Mouse (Mus musculus) heart, embryonic 15.5 days (tissue): ENCODE results near the gene Mvp. TPM values are rescaled to one million over a fixed set of nuclear protein-coding genes. Genes with fewer than 3 reads are reported as not detected.
A peak's percentile ranks its signal among the peaks of the same experiment; 100 is the strongest.

Experiments
- ATAC-seq: fragments of 200-750 bp; cut with Nextera tagmentation; replicated peaks from 2 replicates; pipeline ENCODE4 v1.8.0; 2017; ENCODE audit warnings: low read depth, moderate TSS enrichment; ENCODE audit not compliant: insufficient number of reproducible peaks, insufficient read depth, low FRiP score
- H3K27ac ChIP-seq: fragments of 300-500 bp; sonication (generic); 2 replicates; pipeline ENCODE4 v1.5.1; 2015; ENCODE audit warnings: mild to moderate bottlenecking, inconsistent platforms
- H3K27me3 ChIP-seq: fragments of 300-500 bp; sonication (generic); 2 replicates; pipeline ENCODE4 v1.6.1; 2015; ENCODE audit warnings: inconsistent platforms
- H3K36me3 ChIP-seq: fragments of 300-500 bp; sonication (generic); 2 replicates; pipeline ENCODE4 v1.6.1; 2015; ENCODE audit warnings: mild to moderate bottlenecking, inconsistent platforms
- H3K4me1 ChIP-seq: fragments of 300-500 bp; sonication (generic); replicated peaks from 2 replicates; pipeline ENCODE4 v1.6.1; 2015; ENCODE audit warnings: inconsistent platforms
- H3K4me2 ChIP-seq: fragments of 300-500 bp; sonication (generic); 2 replicates; pipeline ENCODE4 v1.6.1; 2015; ENCODE audit warnings: inconsistent platforms, mild to moderate bottlenecking, moderate library complexity
- H3K4me3 ChIP-seq: fragments of 300-500 bp; sonication (generic); 2 replicates; pipeline ENCODE4 v1.5.1; 2015; ENCODE audit warnings: mild to moderate bottlenecking, inconsistent platforms
- H3K9ac ChIP-seq: fragments of 300-500 bp; sonication (generic); 2 replicates; pipeline ENCODE4 v1.6.1; 2015; ENCODE audit warnings: mild to moderate bottlenecking, inconsistent platforms
- H3K9me3 ChIP-seq: fragments of 300-500 bp; sonication (generic); replicated peaks from 2 replicates; pipeline ENCODE4 v1.6.1; 2016; ENCODE audit warnings: inconsistent platforms
- WGBS: fragments of 180-500 bp; shearing (Covaris S2); methylation state at CpG from one replicate; pipeline ENCODE4 v1.1.7; 2015; ENCODE audit warnings: mixed read lengths; 5-methylcytosine and 5-hydroxymethylcytosine counted together
- polyA plus RNA-seq: library from polyadenylated mRNA; unstranded; fragments of >200 nt; fragmentation: Nextera tagmentation; extraction: Ambion mirVana; gene quantifications from 2 replicates; pipeline ENCODE4 v1.2.1, GENCODE M21; 2015

Gene Mvp
- polyA plus RNA-seq, 1 experiment from 2014 or later, result 14.5 TPM

DNA sequence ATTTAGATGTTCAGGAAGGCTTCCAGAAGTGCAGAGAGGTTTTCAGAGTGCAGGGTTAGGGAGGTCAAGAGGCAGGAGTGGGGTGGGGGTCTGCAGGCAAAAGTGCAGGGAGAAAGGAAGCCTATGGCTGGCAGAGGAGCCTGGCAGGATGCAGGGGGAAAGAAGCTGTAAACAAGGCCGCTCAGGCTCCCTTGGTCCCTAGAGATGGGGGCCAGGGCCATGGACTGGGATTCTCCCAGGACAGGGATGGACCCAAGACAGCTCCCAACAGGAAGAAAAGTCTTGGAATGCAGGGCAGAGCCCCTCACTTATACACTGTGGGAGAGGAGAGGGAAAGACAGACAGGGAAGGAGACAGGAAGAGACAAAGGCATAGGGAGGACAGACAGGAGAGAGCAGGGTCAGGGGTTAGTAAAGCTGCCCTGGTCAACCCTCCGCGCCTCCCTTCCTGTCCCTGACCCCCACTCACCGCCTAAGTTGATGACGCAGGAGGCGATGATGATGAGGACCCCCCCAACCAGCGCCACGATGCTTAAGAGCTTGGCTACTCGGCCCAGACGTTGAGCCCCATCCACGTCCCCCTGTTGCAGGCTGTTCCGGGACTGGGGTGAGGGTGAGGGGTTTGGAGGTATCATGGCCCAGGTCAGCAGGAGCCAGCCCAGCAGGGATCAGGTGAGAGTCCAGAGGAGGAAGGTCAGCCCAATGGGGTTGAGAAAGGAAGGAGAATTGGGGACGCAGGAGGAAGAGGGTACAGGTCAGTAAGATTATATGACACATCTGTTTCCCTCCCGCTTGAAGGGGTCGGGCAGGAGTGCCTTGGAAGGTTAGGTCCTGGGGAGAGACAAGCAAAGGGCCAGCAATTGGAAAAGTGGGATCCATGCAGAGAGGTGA is 4.2 kb upstream of the Mvp start:
- Histone ChIP-seq H3K4me3 (no peak overlapping the region), H3K9me3 (no peaks in the 10 kb centered on the region), H3K27ac (peak overlapping the region; percentile 99; the same call in 1 of the 2 replicates), H3K9ac (no peak overlapping the region), H3K27me3 (no peaks in the 10 kb centered on the region), H3K4me1 (peaks cover 76% of the 10 kb centered on the region), H3K36me3 (peaks cover 21% of the 10 kb centered on the region), H3K4me2 (no peak overlapping the region)
- WGBS, result 81% methylated on average over 15 of the region's 15 CpGs
- no peak for ATAC-seq

DNA sequence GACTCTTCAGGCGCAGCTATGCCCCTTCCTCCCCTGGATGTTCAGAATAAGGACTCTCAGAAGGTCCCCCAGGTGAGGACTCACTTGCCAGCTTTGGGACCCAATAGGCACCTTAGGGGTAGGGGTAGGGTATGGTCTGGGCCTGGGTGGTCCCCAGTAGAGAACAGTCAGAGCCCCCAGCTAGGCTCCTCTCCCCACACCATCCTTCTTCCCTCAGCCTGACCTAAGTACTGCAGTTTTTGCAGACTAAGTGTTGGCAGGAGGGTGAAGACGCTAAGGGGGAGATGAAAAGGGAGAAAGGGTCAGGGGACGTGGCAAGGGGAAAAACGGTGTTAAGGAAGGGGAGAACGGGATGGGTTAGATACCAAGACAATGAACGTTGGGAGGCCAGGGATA is 3.5 kb upstream of the Mvp start:
- Histone ChIP-seq H3K9ac (no peak overlapping the region), H3K4me3 (no peak overlapping the region)

DNA sequence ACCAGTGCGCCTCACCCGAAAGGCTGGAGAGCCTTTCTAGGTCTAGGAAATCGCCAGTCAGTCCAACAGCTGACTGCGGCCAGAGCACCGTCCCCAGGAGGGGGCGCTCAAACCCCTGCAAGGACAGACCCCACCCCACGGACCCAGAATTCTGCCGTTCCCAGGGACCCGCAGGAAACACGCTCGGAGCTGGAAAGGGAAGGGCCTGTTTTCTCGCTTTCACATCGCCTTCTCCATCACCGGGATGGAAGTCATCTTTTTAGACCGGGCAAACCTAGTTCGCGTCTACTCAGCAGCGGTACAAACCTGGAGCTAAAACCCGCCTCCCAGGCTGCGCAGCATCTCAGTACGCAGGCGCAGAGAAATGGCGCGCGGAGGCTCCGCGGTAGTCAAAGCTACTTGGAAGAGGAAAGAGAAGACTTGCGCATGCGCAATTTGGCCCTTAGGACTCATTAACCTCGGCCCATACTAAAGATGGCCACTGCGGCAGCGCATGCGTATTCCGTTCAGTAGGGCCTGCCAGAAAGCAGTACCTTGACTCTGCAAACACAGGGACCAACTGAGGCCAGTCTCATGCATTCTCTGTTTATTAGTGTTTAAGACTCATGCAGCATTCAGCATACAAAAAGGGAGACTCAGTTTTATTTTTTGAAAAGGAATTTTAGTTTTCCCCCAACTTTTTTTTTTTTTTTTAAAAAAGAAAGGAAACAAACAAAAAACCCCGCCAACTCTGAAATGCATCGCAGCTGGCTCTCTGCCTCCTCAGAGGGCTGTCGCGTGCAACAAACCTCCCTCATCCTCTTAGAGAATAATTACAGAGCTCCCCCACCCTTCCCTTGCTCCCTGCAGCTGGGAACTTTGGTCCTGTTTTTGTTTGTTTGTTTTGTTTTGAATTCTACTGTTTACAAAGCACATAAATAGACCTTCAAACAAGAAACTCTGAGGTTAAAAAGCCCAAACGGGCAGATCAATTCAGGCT is 2.8 kb upstream of the Mvp start, which contains the start of gene Pagr1a:
Gene Pagr1a, minus strand, starts transcription at position 382 of the 979 bp plus-strand sequence.
- peak within 1 kb of the TSS; percentile 77 for H3K4me3 ChIP-seq
- H3K36me3 ChIP-seq, result peaks cover 14% of the 10 kb centered on the region; the same call in 1 of the 2 replicates
- peaks cover 68% of the 10 kb centered on the region for H3K4me1 ChIP-seq
- peak within 1 kb of the TSS; percentile 99 for H3K27ac ChIP-seq
- WGBS, result 4% methylated on average over 39 of the region's 39 CpGs
- ATAC-seq, result peak; percentile 79
- H3K9me3 ChIP-seq, result no peaks in the 10 kb centered on the region
- peak within 1 kb of the TSS; percentile 88 for H3K4me2 ChIP-seq
- H3K27me3 ChIP-seq, result no peaks in the 10 kb centered on the region
- H3K9ac ChIP-seq, result peak within 1 kb of the TSS; percentile 93

More for the DNA sequence above, 3.5 kb upstream of the Mvp start:
- Histone ChIP-seq H3K27me3 (no peaks in the 10 kb centered on the region), H3K4me1 (peaks cover 75% of the 10 kb centered on the region), H3K27ac (peak overlapping the region; percentile 99), H3K4me2 (no peak overlapping the region), H3K9me3 (no peaks in the 10 kb centered on the region), H3K36me3 (peaks cover 17% of the 10 kb centered on the region)
- ATAC-seq, result no peak
- 39% methylated on average over 6 of the region's 6 CpGs for WGBS

DNA sequence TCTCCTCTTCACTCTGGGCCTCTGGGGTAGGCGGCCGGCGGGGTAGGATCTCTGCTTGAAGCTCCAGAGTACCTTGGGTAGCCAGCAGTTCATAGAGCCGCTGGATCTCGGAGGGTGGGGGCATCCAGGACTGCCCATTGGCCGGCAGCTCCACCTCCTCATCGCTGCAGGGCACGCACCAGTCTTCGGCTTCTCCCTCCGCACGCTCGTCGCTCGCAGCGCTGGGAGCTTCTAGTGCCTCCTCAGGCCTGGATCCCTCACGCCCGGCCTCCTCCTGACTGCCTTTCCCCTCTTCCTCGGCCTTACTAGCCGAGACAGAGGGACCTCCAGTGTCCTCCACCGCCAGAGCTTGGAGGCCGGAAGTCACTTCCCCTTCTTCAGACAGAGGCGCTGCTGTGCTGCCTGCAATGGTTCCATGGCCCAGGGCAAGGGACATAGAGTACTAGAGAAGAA is 2.1 kb upstream of the Mvp start:
- H3K4me1 ChIP-seq, result peaks cover 61% of the 10 kb centered on the region
- peak overlapping the region; percentile 88 for H3K4me2 ChIP-seq
- H3K9me3 ChIP-seq, result no peaks in the 10 kb centered on the region
- ATAC-seq, result peak; percentile 54
- peaks cover 11% of the 10 kb centered on the region; the same call in 1 of the 2 replicates for H3K36me3 ChIP-seq
- H3K27ac ChIP-seq, result peak overlapping the region; percentile 99
- peak overlapping the region; percentile 77 for H3K4me3 ChIP-seq
- peak overlapping the region; percentile 93 for H3K9ac ChIP-seq
- H3K27me3 ChIP-seq, result no peaks in the 10 kb centered on the region
- WGBS, result 0% methylated on average over 22 of the region's 22 CpGs

DNA sequence TGATC is 1.9 kb upstream of the Mvp start, which contains the start of gene Pagr1b:
Gene Pagr1b, minus strand, starts transcription at position 4 of the 5 bp plus-strand sequence.
- Histone ChIP-seq H3K9ac (peak within 1 kb of the TSS; percentile 93), H3K9me3 (no peaks in the 10 kb centered on the region), H3K36me3 (peaks cover 11% of the 10 kb centered on the region; the same call in 1 of the 2 replicates), H3K27ac (peak within 1 kb of the TSS; percentile 99), H3K4me2 (peak within 1 kb of the TSS; percentile 88), H3K4me1 (peaks cover 59% of the 10 kb centered on the region), H3K27me3 (no peaks in the 10 kb centered on the region), H3K4me3 (peak within 1 kb of the TSS; percentile 77)
- no peak for ATAC-seq

DNA sequence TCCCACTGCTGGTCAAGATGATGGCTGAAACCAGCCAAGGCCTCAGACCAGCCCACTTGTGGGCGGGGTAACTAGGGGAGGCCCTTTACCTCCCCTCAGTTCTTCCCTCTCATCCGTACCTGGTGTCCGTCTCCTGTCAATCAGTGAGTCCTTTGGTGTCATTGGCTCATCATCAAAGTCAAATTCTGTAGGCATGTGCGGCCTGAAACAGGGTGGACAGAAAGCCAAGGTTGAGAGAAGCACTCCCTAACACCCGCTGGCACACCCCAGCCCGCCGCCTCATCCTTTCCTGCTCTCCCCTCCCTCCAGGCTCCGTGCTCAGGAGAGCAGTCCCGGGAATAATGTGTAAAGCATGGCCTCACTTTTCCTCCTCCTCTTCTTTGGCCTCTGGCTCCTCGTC is 1.7 kb upstream of the Mvp start:
- 2% methylated on average over 10 of the region's 10 CpGs for WGBS
- H3K4me1 ChIP-seq, result peaks cover 57% of the 10 kb centered on the region
- peak; percentile 28; the same call in 1 of the 2 replicates for ATAC-seq

DNA sequence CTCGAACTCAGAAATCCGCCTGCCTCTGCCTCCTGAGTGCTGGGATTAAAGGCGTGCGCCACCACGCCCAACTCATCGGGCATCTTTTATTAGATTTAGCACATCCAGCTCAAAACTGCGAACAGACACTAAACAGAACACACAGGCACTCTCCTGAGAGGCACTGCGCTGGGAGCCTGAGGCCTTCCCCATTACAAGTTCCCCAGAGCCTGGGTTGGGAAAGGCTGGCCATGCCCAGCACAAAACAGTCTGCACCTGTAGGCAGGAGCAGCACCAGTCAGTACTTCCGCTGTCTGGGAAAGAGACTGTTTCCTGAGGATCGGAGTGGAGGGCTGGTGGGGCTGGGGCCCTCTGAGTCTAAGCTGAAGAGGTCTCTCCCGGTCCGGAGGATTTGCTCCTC is 572 bp upstream of the Mvp start:
- Histone ChIP-seq H3K4me1 (peaks cover 46% of the 10 kb centered on the region), H3K9ac (no peak overlapping the region), H3K27me3 (no peaks in the 10 kb centered on the region), H3K4me3 (no peak overlapping the region), H3K27ac (no peak overlapping the region), H3K36me3 (peaks cover 11% of the 10 kb centered on the region; the same call in 1 of the 2 replicates), H3K9me3 (no peaks in the 10 kb centered on the region), H3K4me2 (peak overlapping the region; percentile 88)
- no peak for ATAC-seq
- 84% methylated on average over 12 of the region's 12 CpGs for WGBS

More for the DNA sequence above, 1.7 kb upstream of the Mvp start:
- Histone ChIP-seq H3K9me3 (no peaks in the 10 kb centered on the region), H3K4me3 (peak overlapping the region; percentile 77), H3K27ac (peak overlapping the region; percentile 99), H3K4me2 (peak overlapping the region; percentile 88), H3K27me3 (no peaks in the 10 kb centered on the region), H3K36me3 (peaks cover 11% of the 10 kb centered on the region; the same call in 1 of the 2 replicates), H3K9ac (peak overlapping the region; percentile 93)

DNA sequence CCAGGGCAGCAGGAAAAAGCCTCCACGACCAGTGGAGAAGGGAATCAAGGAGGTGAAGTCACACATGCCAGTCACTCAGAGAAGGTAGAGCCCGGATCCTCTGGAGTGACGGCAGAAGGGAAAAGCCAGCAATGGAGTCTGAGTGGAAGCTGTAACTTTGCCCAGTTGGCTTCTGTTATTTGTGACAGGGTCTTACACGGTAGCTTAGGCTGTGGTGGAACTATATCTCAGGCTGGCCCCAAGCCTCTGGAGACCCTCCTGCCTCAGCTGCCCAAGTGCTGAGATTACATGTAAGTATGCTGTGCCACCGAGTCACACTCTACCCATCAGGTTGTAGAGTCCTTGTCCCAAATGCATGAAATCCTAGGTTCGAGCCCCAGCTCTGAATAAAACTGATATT is 1.0 kb downstream of the Mvp start:
- Histone ChIP-seq H3K4me3 (0 out of 2 replicates have a peak overlapping the region, but pooled peaks have one; percentile 56), H3K27ac (no peak overlapping the region), H3K9ac (no peak overlapping the region), H3K36me3 (peaks cover 11% of the 10 kb centered on the region; the same call in 1 of the 2 replicates), H3K27me3 (no peaks in the 10 kb centered on the region), H3K9me3 (no peaks in the 10 kb centered on the region), H3K4me1 (peaks cover 42% of the 10 kb centered on the region), H3K4me2 (peak overlapping the region; percentile 88; the same call in 1 of the 2 replicates)
- ATAC-seq, result no peak
- WGBS, result 87% methylated on average over 6 of the region's 6 CpGs

DNA sequence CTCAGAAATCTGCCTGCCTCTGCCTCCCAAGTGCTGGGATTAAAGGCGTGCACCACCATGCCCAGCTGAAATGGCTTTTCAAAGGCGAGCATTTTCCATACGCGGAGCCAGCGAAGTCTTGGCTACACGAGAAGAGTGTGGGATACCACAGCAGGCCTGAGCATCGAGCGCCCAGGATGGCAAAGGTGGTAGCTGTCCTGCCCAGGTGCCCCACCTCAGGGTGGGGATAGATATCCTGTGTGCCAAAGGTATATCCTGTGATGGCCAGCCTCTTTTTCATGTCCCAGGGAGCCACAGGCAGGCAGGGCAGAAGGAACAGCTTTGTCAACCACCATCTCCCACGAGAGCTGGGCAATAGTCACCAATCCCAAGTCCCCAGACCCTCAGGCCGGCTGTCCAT is 1.6 kb downstream of the Mvp start:
- H3K4me3 ChIP-seq, result no peak overlapping the region
- no peak overlapping the region for H3K27ac ChIP-seq
- no peak overlapping the region for H3K4me2 ChIP-seq
- peaks cover 11% of the 10 kb centered on the region; the same call in 1 of the 2 replicates for H3K36me3 ChIP-seq
- H3K9me3 ChIP-seq, result no peaks in the 10 kb centered on the region
- H3K27me3 ChIP-seq, result no peaks in the 10 kb centered on the region
- H3K9ac ChIP-seq, result no peak overlapping the region
- 95% methylated on average over 10 of the region's 10 CpGs for WGBS
- no peak for ATAC-seq
- peaks cover 44% of the 10 kb centered on the region for H3K4me1 ChIP-seq

DNA sequence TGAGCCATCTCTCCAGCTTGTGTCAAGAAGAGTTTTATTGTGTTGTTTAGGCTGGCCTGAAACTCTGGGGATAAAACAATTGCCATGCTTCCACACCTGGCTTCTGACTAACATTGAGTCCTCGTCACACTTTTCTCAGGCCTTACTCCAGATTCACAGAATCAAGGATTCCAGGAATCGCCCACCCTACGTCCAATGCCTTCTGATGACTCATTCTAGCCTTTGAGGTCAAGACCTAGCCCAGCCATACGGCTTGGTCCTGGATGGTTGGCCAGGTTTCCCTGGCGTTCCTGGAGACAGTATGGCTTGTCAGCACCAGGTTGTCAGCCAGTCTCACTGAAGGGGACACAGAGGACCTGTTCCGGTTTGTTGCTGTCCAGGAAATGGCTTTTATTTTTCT is 2.0 kb downstream of the Mvp start:
- 69% methylated on average over 6 of the region's 6 CpGs for WGBS
- ATAC-seq, result no peak
- no peak overlapping the region for H3K9ac ChIP-seq
- no peaks in the 10 kb centered on the region for H3K27me3 ChIP-seq
- no peak overlapping the region for H3K27ac ChIP-seq
- H3K9me3 ChIP-seq, result no peaks in the 10 kb centered on the region
- no peak overlapping the region for H3K4me2 ChIP-seq
- peaks cover 11% of the 10 kb centered on the region; the same call in 1 of the 2 replicates for H3K36me3 ChIP-seq
- H3K4me3 ChIP-seq, result no peak overlapping the region
- peaks cover 42% of the 10 kb centered on the region for H3K4me1 ChIP-seq

DNA sequence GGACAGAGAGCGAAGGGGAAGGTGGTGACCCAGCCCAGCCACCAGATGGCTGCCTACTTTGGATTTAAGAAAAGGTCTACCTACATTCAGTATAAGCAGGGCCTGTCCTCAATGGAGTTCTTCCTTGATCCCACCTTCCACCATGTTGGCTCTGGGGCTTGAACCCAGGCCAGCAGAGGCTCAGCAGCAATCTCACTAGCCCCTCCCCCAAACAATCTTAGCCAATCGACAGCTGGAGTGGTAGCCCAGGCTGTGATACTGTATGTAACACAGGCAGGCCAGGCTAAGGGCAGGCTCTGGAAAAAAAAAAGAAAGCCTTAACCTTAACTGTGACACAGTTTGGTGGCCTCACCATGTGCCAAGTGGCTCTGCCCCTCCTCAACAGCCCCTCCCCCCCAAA is 2.7 kb downstream of the Mvp start:
- no peak overlapping the region for H3K27ac ChIP-seq
- no peak for ATAC-seq
- H3K9ac ChIP-seq, result no peak overlapping the region
- no peaks in the 10 kb centered on the region for H3K9me3 ChIP-seq
- H3K36me3 ChIP-seq, result peaks cover 11% of the 10 kb centered on the region; the same call in 1 of the 2 replicates
- H3K4me3 ChIP-seq, result no peak overlapping the region
- H3K27me3 ChIP-seq, result no peaks in the 10 kb centered on the region
- peaks cover 42% of the 10 kb centered on the region for H3K4me1 ChIP-seq
- H3K4me2 ChIP-seq, result no peak overlapping the region
- 73% methylated on average over 2 of the region's 2 CpGs for WGBS
